Mouse (Mus musculus) regulatory T cell (primary cell): ENCODE results near the gene Sppl3.

ENCODE experiments used
- in situ Hi-C: fragments of 300-600 bp; cut with MboI, MseI; formaldehyde crosslinking; loops from one replicate; pipeline ENCODE4 v1.15.1; 2025; ENCODE audit warnings: high pct_unique_total_duplicates

Gene Sppl3

DNA sequence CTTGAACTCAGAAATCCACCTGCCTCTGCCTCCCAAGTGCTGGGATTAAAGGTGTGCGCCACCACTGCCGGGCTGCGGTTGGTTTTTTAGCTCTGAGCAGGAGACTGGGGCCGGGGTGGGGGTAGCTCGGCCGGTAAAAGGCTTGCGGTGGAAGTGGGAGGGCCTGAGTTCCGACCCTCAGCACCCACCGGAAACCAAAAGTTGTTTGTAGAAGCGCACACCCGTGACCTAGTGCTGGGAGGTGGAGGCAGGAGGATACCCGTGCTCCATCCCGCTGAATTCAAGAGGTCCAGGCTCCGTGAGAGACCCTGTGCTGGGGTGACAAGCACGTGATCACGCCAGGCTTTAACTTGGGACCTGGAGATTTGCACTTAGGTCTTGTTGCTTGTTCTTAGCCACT lies 14.5 kb upstream of the Sppl3 start:
- in situ Hi-C loops = no loop called here

DNA sequence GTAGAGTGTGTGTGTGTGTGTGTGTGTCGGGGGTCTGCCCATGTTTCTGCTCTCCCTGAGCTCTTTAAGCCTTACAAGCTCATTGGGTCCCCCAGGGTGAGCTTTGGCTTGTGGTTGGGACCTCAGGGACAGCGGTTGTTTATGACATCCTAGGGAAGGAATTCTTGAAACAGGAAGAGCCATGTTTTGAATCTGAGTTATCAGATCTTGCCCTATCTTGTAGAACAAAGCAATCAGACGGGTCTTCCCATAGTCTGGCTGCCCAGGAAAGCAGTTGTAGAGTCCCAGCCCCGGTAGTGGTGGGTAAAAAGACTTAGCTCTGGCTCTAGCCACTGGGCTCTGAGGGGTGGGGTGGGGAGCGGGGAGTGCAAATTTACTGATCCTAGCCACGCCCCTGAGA lies 13.6 kb upstream of the Sppl3 start:
- in situ Hi-C loops = no loop called here

DNA sequence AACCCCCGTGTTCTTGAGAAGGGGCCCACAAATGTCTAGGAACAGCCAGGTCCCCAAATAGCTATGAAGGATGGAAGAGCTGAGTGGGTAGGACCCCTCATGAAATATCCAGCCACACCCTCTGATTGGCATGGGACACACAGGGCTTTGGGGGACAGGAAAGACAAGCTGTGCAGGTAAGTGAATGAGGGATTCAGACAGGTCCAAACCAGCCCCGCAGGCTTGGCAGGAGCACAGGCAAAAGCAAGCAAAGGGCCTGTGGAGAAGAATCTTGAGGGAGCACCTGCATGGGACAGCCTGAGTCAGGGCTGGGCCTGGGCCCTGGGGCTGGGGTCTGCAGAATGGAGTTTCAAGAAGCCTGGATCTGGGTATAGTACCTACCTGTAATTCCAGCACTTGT lies 10.4 kb upstream of the Sppl3 start:
- in situ Hi-C loops = no loop called here

DNA sequence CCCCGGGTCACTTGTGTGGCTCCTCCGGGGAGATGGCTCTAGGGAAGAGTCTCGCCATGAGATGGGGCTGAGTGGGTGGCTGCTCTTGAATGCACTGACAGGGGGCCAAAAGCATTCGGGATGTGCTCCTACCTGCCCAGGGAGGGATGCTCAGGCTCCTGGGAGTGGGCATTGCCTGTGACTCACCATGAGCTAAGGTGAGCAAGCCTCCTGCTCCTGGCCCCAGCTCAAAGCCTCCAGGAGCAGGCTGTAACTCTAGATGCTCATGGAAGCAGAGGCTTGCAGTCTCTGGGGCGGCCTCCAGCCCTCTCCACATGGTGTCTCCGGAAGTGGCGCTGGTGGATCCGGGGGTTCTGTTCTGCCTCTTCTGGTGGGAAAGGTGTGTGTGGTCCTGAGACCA lies 9.5 kb upstream of the Sppl3 start:
- in situ Hi-C loops = no loop called here

DNA sequence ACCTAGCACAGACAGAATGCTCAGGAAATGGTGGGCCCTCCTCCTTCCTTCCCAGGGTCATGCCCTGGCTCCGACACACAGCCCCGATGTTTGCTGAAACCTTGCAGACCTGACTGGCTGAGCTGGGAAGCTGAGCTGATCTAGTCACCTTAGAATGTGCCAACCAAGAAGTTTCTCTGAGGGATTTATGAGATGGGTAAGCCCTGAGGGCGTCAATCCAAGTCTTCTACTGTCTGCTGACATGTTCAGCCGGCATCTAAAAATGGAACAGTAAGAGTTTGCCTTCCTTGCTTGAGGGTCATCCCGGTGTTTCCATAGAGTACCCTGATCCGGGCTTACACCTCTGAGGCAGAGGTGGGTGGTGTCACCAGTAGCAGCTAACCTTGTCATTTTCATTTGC lies 8.2 kb upstream of the Sppl3 start:
- in situ Hi-C loops = no loop called here

DNA sequence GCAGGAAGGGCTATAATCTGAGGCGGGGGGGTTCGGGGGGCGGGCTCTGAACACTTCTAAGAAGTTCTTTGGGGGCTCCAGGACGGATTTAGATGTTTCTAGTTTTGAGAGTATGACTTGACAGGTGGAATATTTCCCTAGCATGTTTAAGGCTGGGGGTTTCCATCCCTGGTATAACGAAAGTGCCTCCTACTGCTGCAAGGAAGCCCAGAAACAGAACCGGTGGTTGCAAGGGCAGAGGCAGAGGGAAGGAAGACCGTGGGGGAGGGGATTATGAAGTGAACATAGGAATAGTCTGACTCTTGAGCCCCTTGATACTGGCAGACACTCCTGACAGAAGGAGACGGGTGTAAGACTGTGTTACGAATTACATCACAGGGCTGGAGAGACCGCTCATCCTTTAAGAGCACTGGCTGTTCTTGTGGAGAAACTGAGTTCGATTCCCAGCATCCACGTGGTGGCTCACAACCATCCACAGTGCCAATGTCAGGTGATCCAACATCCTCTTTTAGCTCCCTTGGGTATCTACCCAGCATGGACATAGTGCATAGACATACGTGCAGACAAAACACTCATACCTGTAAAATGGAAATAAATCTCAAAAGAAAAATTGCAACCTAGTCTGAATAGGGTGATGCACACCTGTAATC lies 7.6 kb upstream of the Sppl3 start:
- in situ Hi-C loops = no loop called here

DNA sequence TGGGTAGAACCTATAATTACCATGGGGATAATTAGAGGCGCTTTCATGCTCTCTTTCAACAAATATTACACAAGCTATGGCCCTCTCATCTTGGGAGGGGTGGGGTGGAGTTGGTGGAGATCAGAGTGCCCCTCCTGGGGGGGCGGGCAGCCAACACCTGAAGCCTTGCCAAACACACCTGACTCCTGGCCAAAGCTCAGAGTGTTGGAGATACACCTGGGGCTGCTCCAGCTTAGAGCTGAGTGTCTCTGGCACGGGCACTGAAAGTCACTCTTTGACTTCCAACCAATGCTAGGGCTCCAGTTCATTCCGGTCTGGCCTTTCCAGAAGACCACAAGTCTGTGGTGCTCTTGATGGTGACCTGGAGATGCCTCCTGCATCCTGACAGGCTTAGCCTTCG lies 3.2 kb upstream of the Sppl3 start:
- in situ Hi-C loops = no loop called here

DNA sequence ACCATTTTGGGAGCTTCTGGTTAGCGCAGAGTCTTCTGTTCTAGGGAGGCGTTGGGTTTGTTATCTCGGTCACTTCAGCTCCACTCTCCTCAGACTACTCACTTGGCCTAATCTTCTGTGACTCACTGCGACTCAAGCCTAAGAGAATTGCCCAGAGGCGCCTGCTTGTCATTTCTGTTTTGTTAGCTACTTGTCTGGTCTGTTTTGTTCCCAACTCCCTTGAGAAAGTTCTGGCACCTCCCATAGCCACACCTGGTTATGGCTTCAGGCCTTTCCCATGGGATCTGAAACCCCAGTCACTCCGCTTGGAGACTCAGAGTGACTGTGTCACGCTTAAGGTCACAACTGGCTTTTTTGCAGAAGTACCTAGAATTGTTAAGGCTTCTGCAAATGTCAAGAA lies 2.6 kb upstream of the Sppl3 start:
- in situ Hi-C loops = no loop called here

DNA sequence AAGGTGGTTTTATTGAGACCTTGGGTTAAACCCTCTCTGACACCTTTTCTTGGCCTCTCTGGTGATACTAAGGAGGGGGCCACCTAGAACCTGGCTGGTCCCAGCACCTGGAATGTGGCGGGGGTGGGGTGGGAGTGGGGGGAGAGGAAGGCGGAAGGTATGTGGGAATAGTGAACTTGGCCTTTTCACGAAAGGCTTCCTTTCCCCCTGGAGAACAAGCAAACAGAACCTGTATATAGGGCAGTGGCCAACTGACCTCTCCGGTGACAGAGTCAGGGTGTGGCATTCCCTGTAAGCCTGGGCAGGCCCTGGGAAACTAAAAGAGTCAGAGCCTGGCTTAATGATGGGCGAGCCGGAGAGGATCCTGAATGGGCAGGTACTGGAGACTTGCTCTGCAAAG lies 1.8 kb upstream of the Sppl3 start:
- in situ Hi-C loops = no loop called here

DNA sequence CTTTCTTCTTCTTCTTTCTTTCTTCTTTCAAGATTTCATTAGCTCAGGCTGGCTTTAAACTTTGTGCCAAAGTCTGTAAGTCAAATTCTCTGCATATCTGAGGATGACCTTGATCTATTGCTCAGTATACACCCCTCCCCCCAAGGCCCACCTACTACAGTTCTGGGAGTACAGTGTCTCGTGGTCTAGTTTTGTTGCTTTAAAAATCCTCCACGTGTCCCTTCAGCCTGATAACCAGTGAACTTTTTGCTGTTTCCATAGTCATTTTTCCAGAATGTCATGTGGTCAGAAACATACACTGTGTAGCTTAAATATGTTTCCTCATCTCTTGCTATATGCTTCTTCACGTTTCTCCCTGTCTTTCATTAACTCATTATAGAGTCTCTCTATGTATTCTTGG lies 976 bp upstream of the Sppl3 start:
- in situ Hi-C loops = no loop called here

DNA sequence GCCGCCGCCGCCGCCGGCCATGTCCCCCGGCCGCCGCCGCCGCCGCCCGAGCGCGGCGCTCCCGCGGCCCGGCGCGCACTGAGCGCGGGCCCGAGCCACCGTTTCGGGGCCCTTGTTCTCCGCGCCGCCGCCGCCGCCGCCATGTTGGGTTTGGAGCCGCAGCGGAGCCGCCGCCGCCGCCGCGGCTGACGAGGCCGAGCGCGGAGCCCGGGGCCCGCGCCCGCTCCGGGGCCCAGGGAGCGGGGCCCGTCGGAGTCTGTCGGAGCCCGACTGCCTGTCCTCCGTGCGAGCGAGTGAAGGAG lies 231 bp downstream of the Sppl3 start:
- in situ Hi-C loops = no loop called here

DNA sequence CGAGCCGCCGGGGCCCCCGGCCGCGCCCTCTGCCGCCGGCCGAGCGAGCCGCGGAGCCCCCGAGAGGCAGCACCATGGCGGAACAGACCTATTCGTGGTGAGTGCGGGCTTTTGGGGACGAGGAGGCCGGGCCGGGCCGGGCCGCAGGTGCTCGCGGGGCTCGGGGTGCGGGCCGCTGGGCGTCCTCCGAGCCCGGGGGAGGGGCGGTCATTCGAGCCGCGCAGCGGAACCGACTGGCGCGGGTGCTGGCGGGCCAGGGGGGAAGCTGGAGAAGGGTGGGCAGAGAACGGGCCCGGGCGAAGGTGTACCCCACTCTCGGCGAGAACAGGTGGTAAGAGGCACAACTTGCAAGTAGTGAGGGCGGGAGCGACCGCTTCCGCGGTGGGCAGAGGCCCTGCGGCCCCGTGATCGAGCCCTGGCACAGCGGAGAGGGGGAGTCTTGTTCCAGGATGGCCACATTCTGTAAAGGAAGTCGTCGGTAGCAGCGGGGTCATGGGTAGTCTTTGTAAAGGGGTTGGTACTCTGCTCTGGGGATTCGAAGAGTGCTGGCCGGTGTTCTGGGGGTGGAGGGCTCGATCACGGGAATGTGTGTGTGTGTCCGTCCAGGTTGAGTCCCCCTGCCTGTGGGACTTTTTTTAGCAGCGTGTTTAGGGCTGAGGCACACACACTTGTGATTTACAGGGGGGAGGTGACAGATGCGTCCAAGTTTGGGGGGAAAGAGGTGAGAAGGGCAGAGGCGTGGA lies 753 bp downstream of the Sppl3 start:
- in situ Hi-C loops = no loop called here

DNA sequence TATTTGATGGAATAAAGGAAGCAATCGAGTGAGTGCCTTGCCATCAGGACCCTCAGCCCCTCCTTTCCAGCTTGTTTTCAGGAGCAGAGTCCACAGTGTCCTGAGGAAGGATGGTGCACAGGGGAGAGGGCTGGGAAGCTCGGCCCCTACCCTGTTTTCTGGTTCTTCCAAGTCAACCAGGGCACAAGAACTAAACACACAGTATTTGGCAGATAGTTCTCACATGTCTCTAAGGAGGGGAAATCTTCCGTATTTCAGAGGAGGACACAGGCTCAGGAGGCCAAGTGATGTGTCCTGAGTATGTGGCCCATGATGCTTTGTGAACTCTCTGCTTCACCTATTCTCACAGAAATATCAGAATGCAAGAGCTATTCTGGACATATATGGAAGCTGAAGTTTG lies 2.5 kb downstream of the Sppl3 start:
- in situ Hi-C loops = no loop called here

DNA sequence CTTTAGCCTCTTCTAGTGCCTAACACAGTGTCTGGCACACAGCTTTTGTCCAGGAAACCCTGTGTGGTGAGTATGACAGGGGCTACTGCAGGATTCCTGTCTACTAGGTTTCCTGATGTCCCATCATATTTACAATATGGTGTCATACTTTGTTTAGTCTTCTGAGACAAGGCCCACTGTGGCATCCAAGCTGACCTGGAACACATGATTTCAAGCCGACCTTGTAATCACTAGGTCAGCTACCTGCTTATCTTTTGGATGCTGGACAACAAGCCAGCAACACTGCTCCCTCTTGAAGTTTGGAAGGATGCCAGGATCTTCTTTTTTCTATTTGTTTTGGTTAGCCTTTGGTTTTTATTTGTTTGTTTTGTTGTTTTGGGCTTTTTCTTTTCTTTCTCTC lies 3.6 kb downstream of the Sppl3 start:
- in situ Hi-C loops = no loop called here

DNA sequence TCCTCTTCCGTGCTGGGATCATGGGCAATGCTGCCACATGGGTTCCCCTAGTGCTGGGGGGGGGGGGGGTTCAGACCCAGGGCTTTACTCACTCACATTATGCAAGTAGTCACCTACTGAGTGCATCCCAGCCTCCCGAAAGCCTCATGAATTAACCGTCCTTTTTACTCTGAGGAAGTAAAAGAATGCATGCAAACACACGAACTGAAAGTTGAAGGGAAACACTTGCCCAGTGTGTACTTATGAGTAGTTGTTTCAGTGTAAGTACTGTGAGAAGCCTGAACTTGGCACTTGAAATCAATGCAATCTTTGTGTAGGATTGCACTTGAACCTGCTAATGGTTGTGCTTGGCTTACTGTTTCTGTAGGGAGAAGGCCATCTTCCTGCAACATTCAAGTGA lies 4.2 kb downstream of the Sppl3 start:
- in situ Hi-C loops = no loop called here

DNA sequence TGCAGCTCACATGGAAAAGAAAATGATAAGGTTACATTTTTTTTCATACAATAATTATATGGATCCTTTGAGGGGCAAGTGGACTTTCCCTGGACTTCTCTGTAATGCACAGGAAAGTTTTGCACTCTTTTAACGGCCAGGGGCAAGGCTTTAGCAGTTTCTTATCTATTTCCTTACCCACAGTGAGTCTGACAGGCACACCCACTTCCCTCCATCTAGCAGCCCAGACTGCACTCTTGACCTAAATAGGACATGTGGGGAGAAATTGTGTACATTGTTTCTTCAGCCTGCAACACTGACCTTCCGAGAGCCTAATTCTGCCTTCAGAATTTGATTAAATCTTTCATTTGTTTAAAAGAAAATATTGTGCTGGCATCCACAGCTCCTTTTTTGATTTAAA lies 7.3 kb downstream of the Sppl3 start:
- in situ Hi-C loops = no loop called here

DNA sequence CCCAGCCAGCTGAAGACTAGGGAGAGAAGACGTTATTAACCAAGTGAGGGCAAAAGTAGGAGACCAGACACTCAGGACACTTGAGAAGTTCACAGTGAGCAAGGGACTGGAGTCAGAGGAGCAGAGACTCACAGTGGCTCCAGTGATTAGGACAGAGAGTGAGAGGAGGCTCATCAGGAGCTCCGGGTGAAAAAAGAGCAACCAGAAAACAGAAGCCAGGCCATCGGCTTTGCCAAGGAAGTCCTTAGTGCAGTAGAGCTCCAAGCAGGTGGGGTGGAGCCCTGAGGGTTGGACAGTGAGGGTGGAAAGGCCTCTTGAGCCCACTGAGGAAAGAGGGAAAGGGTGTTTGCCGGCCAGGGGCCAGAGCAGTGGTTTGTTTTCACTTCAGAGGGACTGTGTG lies 7.9 kb downstream of the Sppl3 start:
- in situ Hi-C loops = no loop called here

DNA sequence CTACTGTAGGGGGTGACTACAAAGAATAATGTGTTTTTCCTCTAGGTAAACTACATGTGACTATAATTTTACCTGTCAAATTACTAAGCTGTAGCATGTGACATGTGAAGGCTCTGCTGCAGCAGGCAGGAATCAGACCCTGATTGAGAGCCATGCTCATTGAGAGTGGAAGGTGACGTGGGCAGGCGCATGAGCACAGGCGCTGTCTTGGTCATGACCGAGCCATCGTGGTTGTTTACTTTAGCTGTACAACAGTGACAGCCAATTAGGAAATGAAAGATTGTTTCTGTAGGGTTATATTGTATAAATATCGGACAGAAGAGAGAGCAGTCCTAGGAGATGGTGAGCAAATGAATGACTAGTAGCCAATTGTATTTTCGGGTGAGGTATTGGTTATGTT lies 11.1 kb downstream of the Sppl3 start:
- in situ Hi-C loops = no loop called here

DNA sequence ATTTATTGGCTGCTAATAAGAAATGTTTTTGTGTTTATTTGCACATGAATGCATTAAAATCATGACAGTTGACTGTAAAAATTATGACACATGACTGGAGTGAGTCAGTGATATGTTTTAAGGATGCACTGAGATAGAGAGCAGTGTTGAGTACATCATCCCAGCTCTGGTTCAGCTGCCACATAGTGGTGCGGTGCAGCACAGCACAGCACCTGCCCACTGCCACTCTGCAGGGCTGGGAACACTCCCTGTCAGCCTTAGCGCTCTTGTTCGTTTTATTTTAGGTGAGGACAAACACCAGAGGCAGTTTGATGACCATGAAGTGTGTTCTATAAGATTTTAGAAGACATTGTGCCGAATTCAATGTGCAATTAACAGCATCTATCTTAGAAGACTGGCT lies 15.2 kb downstream of the Sppl3 start:
- in situ Hi-C loops = no loop called here

DNA sequence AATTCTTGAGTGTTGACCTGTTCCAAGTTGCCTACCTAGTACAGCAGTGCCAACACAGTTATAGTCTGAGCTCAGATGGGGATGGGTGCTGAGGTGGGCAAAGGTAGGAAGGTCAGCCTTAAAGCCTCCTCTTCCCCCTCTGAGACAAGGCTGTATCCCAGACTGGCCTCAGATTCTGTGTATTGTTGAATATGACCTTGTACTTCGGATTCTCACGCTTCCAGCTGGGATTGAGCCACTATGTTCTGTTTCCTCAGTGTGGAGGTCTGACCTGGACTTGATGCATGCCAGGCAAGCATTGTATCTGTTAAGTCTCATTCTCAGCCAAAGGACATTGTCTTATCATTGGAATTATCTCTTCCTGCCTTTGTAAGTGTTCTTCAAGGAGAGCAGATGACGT lies 16.2 kb downstream of the Sppl3 start:
- in situ Hi-C loops = no loop called here

DNA sequence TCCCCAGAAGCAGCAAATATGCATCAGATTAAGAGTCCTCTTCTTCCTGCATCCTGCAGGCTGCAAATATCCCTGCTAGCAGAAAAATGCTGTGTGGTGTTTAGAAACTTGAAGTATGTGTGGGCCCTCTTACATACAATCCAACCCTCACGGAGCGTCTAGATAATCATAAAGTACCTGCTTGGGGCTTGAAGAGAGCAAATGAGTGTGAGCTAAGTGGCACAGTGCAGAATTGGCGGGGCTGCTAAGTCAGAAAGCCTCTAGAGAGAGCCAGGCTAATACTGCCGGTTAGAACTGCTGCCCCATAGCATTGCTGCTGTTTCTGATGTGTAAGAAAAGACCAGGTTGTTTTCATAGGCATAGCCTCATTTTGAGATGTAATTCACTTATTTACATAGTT lies 18.0 kb downstream of the Sppl3 start:
- in situ Hi-C loops = no loop called here

DNA sequence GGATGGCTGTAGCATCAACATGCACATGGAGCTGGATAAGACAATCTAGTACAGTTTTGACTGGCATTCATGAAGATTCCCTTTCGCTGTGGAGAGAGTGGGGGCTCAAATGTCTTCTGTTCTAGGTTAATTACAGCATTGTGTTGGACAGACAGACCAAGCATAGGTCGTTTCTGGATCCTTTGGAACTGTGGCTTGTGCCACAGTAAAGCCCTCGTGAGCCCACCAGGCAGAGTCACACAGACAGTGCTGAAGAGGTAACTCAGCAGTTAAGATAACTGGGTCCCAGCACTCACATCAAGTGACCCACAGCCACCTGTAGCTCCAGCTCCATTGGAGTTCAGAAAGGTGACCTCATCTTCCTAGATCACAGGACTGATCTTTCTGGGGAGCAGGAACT lies 18.6 kb downstream of the Sppl3 start:
- in situ Hi-C loops = no loop called here

DNA sequence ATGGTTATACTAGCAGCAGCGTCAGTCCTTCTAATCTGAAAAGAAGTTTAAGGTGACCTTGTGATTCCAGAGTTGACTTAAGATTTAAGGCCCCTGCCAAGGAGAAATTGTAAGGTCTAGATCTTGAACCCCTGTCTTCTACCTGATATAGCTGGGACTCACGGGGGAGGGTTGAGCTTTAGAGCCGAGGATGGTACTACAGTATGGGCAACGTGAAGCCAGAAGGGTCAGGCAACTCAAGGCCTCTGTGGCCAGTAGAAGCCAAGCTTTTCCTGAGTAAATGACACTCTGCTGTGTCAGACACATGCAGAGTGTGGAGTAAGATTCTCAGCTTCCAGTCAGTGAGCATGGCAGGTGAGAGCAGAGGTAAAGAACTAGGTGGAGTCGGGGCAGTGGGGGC lies 20.6 kb downstream of the Sppl3 start:
- in situ Hi-C loops = no loop called here

DNA sequence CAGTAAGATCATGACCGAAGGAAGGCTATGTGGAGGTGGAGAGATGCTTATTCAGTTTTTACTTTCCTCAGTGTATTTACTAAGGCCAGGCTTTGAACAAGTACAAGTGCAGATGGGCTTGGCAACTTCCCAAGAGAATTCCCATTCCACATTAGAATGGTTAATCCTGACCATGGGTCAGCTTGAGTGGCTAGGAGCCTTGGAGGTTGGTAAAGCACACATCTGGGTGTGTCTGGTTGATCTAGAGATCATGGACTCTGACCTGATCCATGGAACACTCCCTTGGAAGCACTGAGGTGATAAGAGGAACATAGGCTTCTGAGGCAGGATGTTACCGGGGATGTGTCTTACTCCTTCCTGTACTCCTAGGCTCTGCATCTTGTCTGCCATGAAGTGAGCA lies 21.7 kb downstream of the Sppl3 start:
- in situ Hi-C loops = no loop called here
